In the genomic region with DNA sequence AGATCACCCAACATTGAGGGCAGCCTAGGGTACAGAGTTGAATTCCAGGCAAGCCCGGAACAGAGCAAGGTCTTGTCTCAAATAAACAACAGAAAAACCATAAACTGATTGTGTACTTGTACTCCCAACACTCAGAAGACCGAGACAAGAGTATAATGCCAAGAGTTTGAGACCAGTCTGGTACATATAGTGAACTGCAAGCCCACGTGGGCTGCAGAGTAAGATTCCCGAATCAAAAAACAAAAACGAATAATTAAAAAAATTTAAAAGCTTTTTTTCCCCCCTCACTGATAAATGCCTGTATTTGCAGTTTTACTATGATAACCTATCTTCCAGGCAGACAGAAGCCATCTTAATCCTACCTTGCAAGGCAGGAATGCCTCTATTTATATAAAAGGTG, we compare ENCODE assay signal across 8 mouse cellular contexts. TPM values are rescaled to one million over a fixed set of nuclear protein-coding genes. Genes with fewer than 3 reads are reported as not detected.
A peak's percentile ranks its signal among the peaks of the same experiment; 100 is the strongest.
DNase-seq lines count a peak whose midpoint lies in the region; ATAC-seq and TF ChIP-seq lines count a peak whose summit lies in the region.

No protein-coding gene starts in this region.

- peak overlapping the region; percentile 61 for H3K4me3 ChIP-seq in heart, embryonic 12.5 days
- peak overlapping the region; percentile 90 for H3K4me3 ChIP-seq in E14TG2a.4 (replicated peaks; ENCODE audit: low read length)
- peak overlapping the region; percentile 58 for H3K4me3 ChIP-seq in forebrain, embryonic 12.5 days (replicated peaks)
- H3K4me3 ChIP-seq in liver, embryonic 13.5 days (replicated peaks) = peak overlapping the region; percentile 75

- ATAC-seq in heart, embryonic 12.5 days (ENCODE audit: insufficient number of reproducible peaks, low FRiP score) = no peak
- ATAC-seq in forebrain, embryonic 12.5 days (ENCODE audit: low FRiP score) = no peak
- ATAC-seq in liver, embryonic 13.5 days (ENCODE audit: low read depth) = no peak

- H3K4me2 ChIP-seq in heart, embryonic 12.5 days = peak overlapping the region; percentile 67
- peak overlapping the region; percentile 71 for H3K4me2 ChIP-seq in forebrain, embryonic 12.5 days
- peak overlapping the region; percentile 75 for H3K4me2 ChIP-seq in liver, embryonic 13.5 days

- 29% methylated on average over 5 of the region's 5 CpGs for WGBS in heart, embryonic 12.5 days
- 45% methylated on average over 5 of the region's 5 CpGs for WGBS in forebrain, embryonic 12.5 days
- 21% methylated on average over 5 of the region's 5 CpGs for WGBS in liver, embryonic 13.5 days (ENCODE audit: insufficient replicate concordance)

- DNase-seq in heart, adult 18-20 months = no peak
- DNase-seq in liver, embryonic 13.5 days = no peak
- DNase-seq in right cerebral cortex, postnatal 14 days = no peak
- no peak for DNase-seq in embryo, embryonic 10 days (ENCODE audit: low spot score)
- DNase-seq in urinary bladder, adult 2 months (ENCODE audit: low spot score) = no peak

- peaks cover 22% of the 10 kb centered on the region for H3K36me3 ChIP-seq in heart, embryonic 12.5 days
- H3K36me3 ChIP-seq in E14TG2a.4 (ENCODE audit: insufficient read depth, low read length) = peaks cover 30% of the 10 kb centered on the region
- H3K36me3 ChIP-seq in forebrain, embryonic 12.5 days (replicated peaks) = peaks cover 12% of the 10 kb centered on the region; the same call in 1 of the 2 replicates
- peaks cover 20% of the 10 kb centered on the region for H3K36me3 ChIP-seq in liver, embryonic 13.5 days

- H3K9ac ChIP-seq in heart, embryonic 12.5 days = peak overlapping the region; percentile 68
- H3K9ac ChIP-seq in forebrain, embryonic 12.5 days = peak overlapping the region; percentile 64
- peak overlapping the region; percentile 83 for H3K9ac ChIP-seq in liver, embryonic 13.5 days

- no peak for TF ChIP-seq CTCF in E14TG2a.4 (conservative IDR thresholded peaks at IDR 0.05; ENCODE audit: low read length)

- peaks cover 6% of the 10 kb centered on the region for H3K4me1 ChIP-seq in heart, embryonic 12.5 days (replicated peaks)
- H3K4me1 ChIP-seq in E14TG2a.4 (replicated peaks; ENCODE audit: low read depth, low read length) = peaks cover 20% of the 10 kb centered on the region
- H3K4me1 ChIP-seq in forebrain, embryonic 12.5 days = peaks cover 9% of the 10 kb centered on the region
- H3K4me1 ChIP-seq in liver, embryonic 13.5 days (replicated peaks) = peaks cover 21% of the 10 kb centered on the region

- peak overlapping the region; percentile 53 for H3K27ac ChIP-seq in heart, embryonic 12.5 days (ENCODE audit: poor library complexity, severe bottlenecking)
- H3K27ac ChIP-seq in forebrain, embryonic 12.5 days = peak overlapping the region; percentile 76; the same call in 1 of the 2 replicates
- H3K27ac ChIP-seq in liver, embryonic 13.5 days = peak overlapping the region; percentile 95

- no peaks in the 10 kb centered on the region for H3K9me3 ChIP-seq in heart, embryonic 12.5 days (replicated peaks)
- no peaks in the 10 kb centered on the region for H3K9me3 ChIP-seq in E14TG2a.4 (ENCODE audit: low read length)
- no peaks in the 10 kb centered on the region for H3K9me3 ChIP-seq in forebrain, embryonic 12.5 days
- no peaks in the 10 kb centered on the region for H3K9me3 ChIP-seq in liver, embryonic 13.5 days (replicated peaks)

- no peaks in the 10 kb centered on the region for H3K27me3 ChIP-seq in heart, embryonic 12.5 days (replicated peaks)
- H3K27me3 ChIP-seq in E14TG2a.4 (ENCODE audit: insufficient read depth, low read length) = no peaks in the 10 kb centered on the region
- no peaks in the 10 kb centered on the region for H3K27me3 ChIP-seq in forebrain, embryonic 12.5 days
- H3K27me3 ChIP-seq in liver, embryonic 13.5 days = no peaks in the 10 kb centered on the region

RNA-seq across cellular contexts. Expression of gene Kdm5a, which starts 7.4 kb away (rescaled TPM):
- 37.7 and 41.7 TPM in 2 replicates for polyA plus RNA-seq in heart, embryonic 12.5 days (2016; fragmentation: Nextera tagmentation; extraction: Ambion mirVana)
- 10 to 100 TPM; 28.7 to 29.9 TPM for total RNA-seq in heart, adult 18-20 months (2021)
- 60.6 and 65.3 TPM in 2 replicates for polyA plus RNA-seq in forebrain, embryonic 12.5 days (2016; fragmentation: Nextera tagmentation; extraction: Ambion mirVana)
- 21.8 and 24.9 TPM in 2 replicates for polyA plus RNA-seq in liver, embryonic 13.5 days (2015; fragmentation: Nextera tagmentation; extraction: Ambion mirVana)
- polyA plus RNA-seq in urinary bladder, adult 2 months (2012; rRNA removed) = 12.4 and 13.9 TPM in 2 replicates

RNA-seq across cellular contexts. Expression of gene Ccdc77, which starts 7.7 kb away (rescaled TPM):
- polyA plus RNA-seq in heart, embryonic 12.5 days (2016; fragmentation: Nextera tagmentation; extraction: Ambion mirVana) = 20.8 and 22.7 TPM in 2 replicates
- total RNA-seq in heart, adult 18-20 months (2021) = 1 to 10 TPM; 3.9 to 5.0 TPM
- 23.9 and 28.3 TPM in 2 replicates for polyA plus RNA-seq in forebrain, embryonic 12.5 days (2016; fragmentation: Nextera tagmentation; extraction: Ambion mirVana)
- 17.2 and 21.0 TPM in 2 replicates for polyA plus RNA-seq in liver, embryonic 13.5 days (2015; fragmentation: Nextera tagmentation; extraction: Ambion mirVana)
- polyA plus RNA-seq in urinary bladder, adult 2 months (2012; rRNA removed) = 9.8 and 10.1 TPM in 2 replicates
